Mouse (Mus musculus): ENCODE measurements around the gene Tmtc4. TPM values are rescaled to one million over a fixed set of nuclear protein-coding genes. Genes with fewer than 3 reads are reported as not detected.

Tmtc4 gene
- polyA plus RNA-seq, 1 experiment, result not detected

DNA sequence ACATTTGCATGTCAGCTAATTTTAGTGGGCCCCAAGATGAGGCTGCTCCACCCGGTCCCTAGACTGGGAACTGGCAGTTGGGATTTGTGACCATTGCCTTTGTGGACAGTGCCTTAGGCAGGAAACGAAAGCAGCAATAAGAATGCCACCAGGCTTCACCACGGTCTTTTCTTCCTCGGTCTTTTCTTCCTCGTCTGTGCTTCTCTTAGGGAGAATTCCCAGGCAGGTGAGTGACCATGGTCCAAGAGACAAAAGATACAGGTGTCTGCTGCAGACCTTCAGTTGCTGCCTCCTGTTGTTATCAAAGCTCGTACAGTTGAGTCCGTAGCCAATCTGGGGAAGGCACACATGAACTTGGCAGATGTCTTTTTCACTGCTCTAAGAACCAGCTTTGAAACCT lies 103.5 kb downstream of the Tmtc4 start:
- no peaks in the 10 kb centered on the region for H3K4me1 ChIP-seq
- TF ChIP-seq FLI1 (IDR thresholded peaks at IDR 0.05; ENCODE audit: low read length), result no peak
- TF ChIP-seq GATA1 (IDR thresholded peaks at IDR 0.05; ENCODE audit: borderline replicate concordance, low read length), result no peak
- H3K9me3 ChIP-seq, result no peaks in the 10 kb centered on the region
- no peaks in the 10 kb centered on the region for H3K36me3 ChIP-seq (replicated peaks; ENCODE audit: low read length)
- H3K27me3 ChIP-seq (replicated peaks), result no peaks in the 10 kb centered on the region
- H3K4me3 ChIP-seq (replicated peaks), result no peak overlapping the region

DNA sequence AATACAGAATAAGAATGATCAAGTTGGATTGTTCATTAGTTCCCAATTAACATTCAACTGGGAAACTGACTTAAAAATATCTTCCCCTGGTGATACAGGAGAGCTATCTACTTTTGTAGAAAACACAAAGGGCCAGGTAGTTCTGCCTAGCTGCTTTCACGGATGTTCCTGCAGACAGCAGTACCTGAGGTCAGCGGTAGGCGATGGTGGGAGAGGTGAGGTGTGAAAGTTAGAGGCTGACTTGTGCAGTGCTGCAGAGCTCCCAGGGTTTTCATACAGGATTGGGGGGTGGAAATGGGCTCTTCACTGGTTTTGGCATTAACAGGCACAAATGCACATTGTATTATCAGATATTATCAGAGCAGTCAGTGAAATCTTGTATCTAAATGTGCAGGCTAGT lies 106.0 kb downstream of the Tmtc4 start:
- TF ChIP-seq FLI1 (IDR thresholded peaks at IDR 0.05; ENCODE audit: low read length), result no peak
- H3K9me3 ChIP-seq, result no peaks in the 10 kb centered on the region

DNA sequence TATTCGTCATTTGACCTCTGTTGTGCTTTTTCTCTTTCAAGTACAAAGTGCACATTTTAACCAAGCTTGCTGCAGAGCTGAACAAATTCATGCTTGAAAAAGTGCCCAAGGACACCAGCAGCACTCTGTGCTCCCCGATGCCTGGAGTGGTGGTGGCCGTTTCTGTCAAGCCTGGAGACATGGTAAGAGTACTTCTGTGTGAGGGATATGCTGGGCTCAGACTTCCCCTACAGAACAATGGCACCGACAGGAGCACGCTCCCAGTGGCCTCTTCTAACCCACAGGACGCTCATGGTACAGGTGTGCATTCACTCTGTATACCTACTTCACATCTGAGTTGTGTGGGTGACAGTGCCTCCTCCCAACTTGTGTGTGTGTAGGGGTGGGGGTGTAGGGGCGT lies 107.1 kb downstream of the Tmtc4 start:
- Histone ChIP-seq H3K9me3 (no peaks in the 10 kb centered on the region), H3K27me3 (replicated peaks) (peaks cover 7% of the 10 kb centered on the region), H3K36me3 (replicated peaks; ENCODE audit: low read length) (no peaks in the 10 kb centered on the region), H3K4me3 (replicated peaks) (no peak overlapping the region), H3K4me1 (no peaks in the 10 kb centered on the region)
- TF ChIP-seq FLI1 (IDR thresholded peaks at IDR 0.05; ENCODE audit: low read length), result no peak
- TF ChIP-seq GATA1 (IDR thresholded peaks at IDR 0.05; ENCODE audit: borderline replicate concordance, low read length), result no peak

More for the DNA sequence above, 106.0 kb downstream of the Tmtc4 start:
- Histone ChIP-seq H3K4me1 (no peaks in the 10 kb centered on the region), H3K27me3 (replicated peaks) (peaks cover 5% of the 10 kb centered on the region), H3K36me3 (replicated peaks; ENCODE audit: low read length) (no peaks in the 10 kb centered on the region), H3K4me3 (replicated peaks) (no peak overlapping the region)

DNA sequence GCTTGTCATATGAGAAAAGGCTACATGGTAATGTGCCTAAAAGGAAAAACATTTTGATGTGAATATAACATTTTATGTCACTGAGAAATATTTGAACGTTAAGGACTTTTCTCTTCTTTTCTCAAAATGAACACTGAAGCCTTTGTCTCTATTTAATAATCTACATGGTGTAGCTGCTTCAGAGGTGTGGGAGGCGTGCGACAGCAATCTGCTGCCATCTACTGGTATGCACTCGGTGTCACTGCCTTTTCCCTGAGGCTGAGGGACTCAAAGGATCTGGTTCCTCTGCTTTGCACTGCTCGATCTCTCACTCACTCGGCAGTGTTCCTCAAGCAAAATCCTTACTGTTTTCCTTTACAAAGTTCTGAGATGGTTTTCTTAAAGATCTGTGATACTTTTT lies 107.7 kb downstream of the Tmtc4 start:
- Histone ChIP-seq H3K4me3 (replicated peaks) (no peak overlapping the region), H3K36me3 (replicated peaks; ENCODE audit: low read length) (no peaks in the 10 kb centered on the region), H3K9me3 (no peaks in the 10 kb centered on the region), H3K27me3 (replicated peaks) (peaks cover 7% of the 10 kb centered on the region), H3K4me1 (no peaks in the 10 kb centered on the region)
- no peak for TF ChIP-seq FLI1 (IDR thresholded peaks at IDR 0.05; ENCODE audit: low read length)

DNA sequence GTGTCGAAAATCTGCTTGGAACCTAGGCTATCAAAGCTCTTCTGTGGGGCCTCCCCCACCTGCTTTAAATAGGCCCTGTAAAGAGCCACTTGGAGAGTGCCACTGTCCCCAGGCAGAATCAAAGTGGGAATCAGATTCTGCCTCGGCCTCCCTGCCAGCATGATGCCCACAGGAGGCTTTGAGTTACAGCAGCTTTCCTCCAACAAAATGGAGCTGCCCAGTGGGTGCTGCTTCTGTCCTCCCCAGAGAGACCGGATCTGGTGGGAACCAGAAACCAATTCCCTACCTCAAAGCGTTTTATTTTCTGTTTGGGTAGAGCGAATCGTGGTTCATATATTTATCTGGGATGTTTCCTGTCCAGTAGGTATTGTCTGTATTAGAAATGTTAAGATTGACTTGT lies 108.2 kb downstream of the Tmtc4 start:
- Histone ChIP-seq H3K9me3 (no peaks in the 10 kb centered on the region), H3K27me3 (replicated peaks) (peaks cover 7% of the 10 kb centered on the region), H3K36me3 (replicated peaks; ENCODE audit: low read length) (no peaks in the 10 kb centered on the region), H3K4me3 (replicated peaks) (no peak overlapping the region), H3K4me1 (no peaks in the 10 kb centered on the region)
- no peak for TF ChIP-seq GATA1 (IDR thresholded peaks at IDR 0.05; ENCODE audit: borderline replicate concordance, low read length)

DNA sequence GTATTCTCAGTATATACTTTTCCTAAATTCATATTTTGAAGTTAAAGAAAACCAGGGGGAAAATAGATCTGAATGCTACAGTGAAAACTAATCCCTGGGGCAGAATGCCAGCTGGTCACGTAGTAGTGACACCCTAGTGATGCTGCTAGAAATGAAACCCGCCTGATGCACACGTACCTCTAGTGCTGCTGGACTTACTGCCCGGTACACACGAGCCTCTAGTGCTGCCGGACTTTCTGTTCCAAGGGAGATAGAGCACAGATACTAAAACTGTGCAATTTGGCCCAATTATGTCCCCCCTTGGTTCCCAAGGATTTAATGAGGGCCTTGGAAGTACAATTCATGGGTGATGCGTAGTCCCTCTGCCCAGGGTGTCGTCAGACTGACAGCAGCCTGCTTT lies 108.8 kb downstream of the Tmtc4 start:
- Histone ChIP-seq H3K27me3 (replicated peaks) (peaks cover 7% of the 10 kb centered on the region), H3K36me3 (replicated peaks; ENCODE audit: low read length) (no peaks in the 10 kb centered on the region), H3K9me3 (no peaks in the 10 kb centered on the region), H3K4me3 (replicated peaks) (no peak overlapping the region), H3K4me1 (no peaks in the 10 kb centered on the region)
- TF ChIP-seq FLI1 (IDR thresholded peaks at IDR 0.05; ENCODE audit: low read length) (no peak), GATA1 (IDR thresholded peaks at IDR 0.05; ENCODE audit: borderline replicate concordance, low read length) (no peak)

DNA sequence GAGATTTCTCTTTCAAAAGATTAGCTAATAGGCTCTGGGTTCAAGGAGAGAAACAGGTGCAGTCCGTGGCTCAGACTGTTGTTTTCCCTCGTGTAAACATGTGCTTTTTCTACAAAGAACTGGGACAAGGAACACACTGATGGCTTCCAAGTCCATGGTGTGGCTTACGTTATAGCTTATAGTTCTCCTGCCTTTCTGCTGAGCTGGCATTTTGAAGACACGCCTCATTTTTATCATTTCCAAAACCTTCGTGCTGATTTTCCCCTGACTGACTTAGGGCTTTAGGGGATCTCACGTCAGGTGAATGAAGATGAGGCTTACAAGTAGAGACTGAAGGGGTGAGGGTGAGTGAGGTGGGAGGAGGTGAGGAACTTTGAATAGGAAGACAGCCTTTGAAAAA lies 111.2 kb downstream of the Tmtc4 start:
- peaks cover 7% of the 10 kb centered on the region for H3K27me3 ChIP-seq (replicated peaks)
- H3K4me3 ChIP-seq (replicated peaks), result no peak overlapping the region
- H3K4me1 ChIP-seq, result no peaks in the 10 kb centered on the region
- H3K9me3 ChIP-seq, result no peaks in the 10 kb centered on the region
- TF ChIP-seq FLI1 (IDR thresholded peaks at IDR 0.05; ENCODE audit: low read length) (no peak), GATA1 (IDR thresholded peaks at IDR 0.05; ENCODE audit: borderline replicate concordance, low read length) (no peak)
- no peaks in the 10 kb centered on the region for H3K36me3 ChIP-seq (replicated peaks; ENCODE audit: low read length)

DNA sequence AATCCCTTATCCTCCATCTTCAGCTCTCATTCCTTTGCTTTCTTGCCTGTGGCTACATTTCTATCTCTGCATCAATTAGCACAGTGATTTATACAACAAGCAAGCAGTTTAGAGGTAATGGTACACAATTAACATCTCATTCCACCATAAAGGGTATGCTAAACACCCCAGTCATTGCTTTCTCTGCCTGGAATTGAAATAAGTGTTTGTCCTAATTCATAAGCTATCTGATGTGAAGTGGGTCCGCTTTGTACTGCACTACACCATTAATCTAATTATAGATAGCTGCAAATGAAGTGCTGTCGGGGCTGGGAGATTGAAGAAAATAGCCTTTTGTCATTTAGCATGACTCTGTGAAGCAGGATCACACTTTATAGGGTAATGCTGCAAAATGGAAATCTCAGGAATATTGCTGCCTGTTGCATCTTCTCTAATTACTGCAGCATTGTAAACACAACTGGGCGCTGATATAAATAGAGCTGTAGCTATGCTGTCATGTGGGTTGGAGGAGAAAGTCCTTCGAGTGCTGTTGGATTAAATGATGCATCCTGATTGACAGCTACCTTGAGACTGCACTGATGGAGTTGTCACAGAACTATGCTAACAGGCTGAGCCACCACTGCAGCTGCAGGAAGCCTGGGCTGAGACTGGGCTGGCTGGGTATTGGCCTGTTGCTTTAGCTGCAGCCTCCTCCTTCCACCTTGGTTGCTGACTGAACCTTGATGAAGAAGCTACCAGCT lies 111.8 kb downstream of the Tmtc4 start:
- no peak for TF ChIP-seq FLI1 (IDR thresholded peaks at IDR 0.05; ENCODE audit: low read length)
- no peak for TF ChIP-seq GATA1 (IDR thresholded peaks at IDR 0.05; ENCODE audit: borderline replicate concordance, low read length)

DNA sequence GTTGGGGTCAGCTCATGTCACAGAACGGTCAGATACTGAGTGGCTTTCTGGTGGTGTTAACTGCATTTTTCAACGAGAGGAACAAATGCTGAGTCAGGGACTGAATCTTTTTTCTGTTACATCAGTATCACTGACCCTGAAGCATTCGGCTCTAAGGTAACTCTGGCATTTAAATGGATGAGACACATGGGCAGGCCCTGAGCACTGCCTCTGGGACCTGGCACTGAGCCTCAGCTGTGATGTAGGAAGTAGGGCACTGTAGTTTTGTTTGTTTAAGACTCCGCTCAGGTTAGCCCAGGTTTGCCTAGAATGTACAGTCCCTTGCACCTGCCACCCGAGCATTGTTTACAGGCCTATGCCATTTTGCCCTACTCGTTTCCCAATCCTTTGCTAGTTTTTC lies 114.0 kb downstream of the Tmtc4 start:
- Histone ChIP-seq H3K36me3 (replicated peaks; ENCODE audit: low read length) (no peaks in the 10 kb centered on the region), H3K4me3 (replicated peaks) (no peak overlapping the region), H3K9me3 (no peaks in the 10 kb centered on the region), H3K27me3 (replicated peaks) (peaks cover 7% of the 10 kb centered on the region), H3K4me1 (no peaks in the 10 kb centered on the region)
- TF ChIP-seq FLI1 (IDR thresholded peaks at IDR 0.05; ENCODE audit: low read length), result no peak
- no peak for TF ChIP-seq GATA1 (IDR thresholded peaks at IDR 0.05; ENCODE audit: borderline replicate concordance, low read length)

More for the DNA sequence above, 111.8 kb downstream of the Tmtc4 start:
- H3K9me3 ChIP-seq, result no peaks in the 10 kb centered on the region
- H3K4me3 ChIP-seq (replicated peaks), result no peak overlapping the region
- H3K27me3 ChIP-seq (replicated peaks), result peaks cover 7% of the 10 kb centered on the region
- no peaks in the 10 kb centered on the region for H3K36me3 ChIP-seq (replicated peaks; ENCODE audit: low read length)
- no peaks in the 10 kb centered on the region for H3K4me1 ChIP-seq

Other genes starting within 250 kb of the Tmtc4 start
- 6.3 TPM in 1 of 2 replicates, not detected in the other for gene Ggact, start 70.3 kb downstream of the Tmtc4 start, polyA plus RNA-seq (2012; ENCODE audit: insufficient read depth, low replicate concordance)